Mouse (Mus musculus) ES-E14 (cell line): ENCODE results near the gene Nomo1. TPM values are rescaled to one million over a fixed set of nuclear protein-coding genes. Genes with fewer than 3 reads are reported as not detected.

ENCODE experiments used
- DNase-seq: peaks from one replicate; pipeline ENCODE4 v3.0.0-alpha.2; 2013; ENCODE audit warnings: low read depth, low spot score
- H3K27ac ChIP-seq: 2 replicates; pipeline ENCODE4 v1.5.1; 2012; ENCODE audit warnings: low read depth, mild to moderate bottlenecking, low read length, moderate library complexity, mixed read lengths; ENCODE audit not compliant: poor library complexity, insufficient read depth, severe bottlenecking
- H3K36me3 ChIP-seq: 2 replicates; pipeline ENCODE4 v1.6.1; 2012; ENCODE audit warnings: mild to moderate bottlenecking, low read length, moderate library complexity, mixed read lengths; ENCODE audit not compliant: control insufficient read depth, poor library complexity, insufficient read depth, severe bottlenecking
- H3K4me1 ChIP-seq, 2 experiments: fragments of 150-350 bp in 1 of 2; sonication (generic) in 1 of 2; 2 replicates each; pipeline ENCODE4 v1.6.1; 2012; ENCODE audit warnings: low read length in 2 of 2, mild to moderate bottlenecking in 1 of 2, mixed read lengths in 1 of 2; ENCODE audit not compliant: control insufficient read depth in 2 of 2, insufficient read depth in 2 of 2, poor library complexity in 1 of 2
- H3K4me3 ChIP-seq, 2 experiments: fragments of 150-350 bp in 1 of 2; sonication (generic) in 1 of 2; 2 replicates each; pipeline ENCODE4 v1.5.1; 2012; ENCODE audit warnings: low read length in 2 of 2, low read depth in 1 of 2, mild to moderate bottlenecking in 1 of 2, mixed read lengths in 1 of 2; ENCODE audit not compliant: insufficient read depth in 1 of 2, poor library complexity in 1 of 2, severe bottlenecking in 1 of 2
- H3K9ac ChIP-seq: 2 replicates; pipeline ENCODE4 v1.6.1; 2012; ENCODE audit warnings: low read depth, mild to moderate bottlenecking, low read length, mixed read lengths; ENCODE audit not compliant: poor library complexity, insufficient read depth, severe bottlenecking
- H3K9me3 ChIP-seq: fragments of 150-350 bp; sonication (generic); 2 replicates; pipeline ENCODE4 v1.6.1; 2012; ENCODE audit warnings: low read depth, mild to moderate bottlenecking, low read length; ENCODE audit not compliant: control insufficient read depth, insufficient read depth
- CHD2 ChIP-seq: IDR thresholded peaks from 2 replicates; pipeline ENCODE4 v1.6.1; 2014; ENCODE audit warnings: mild to moderate bottlenecking, low read depth, low read length, inconsistent platforms
- HCFC1 ChIP-seq: IDR thresholded peaks from 2 replicates; pipeline ENCODE4 v1.6.1; 2012; ENCODE audit warnings: low read length, inconsistent platforms, borderline replicate concordance; ENCODE audit not compliant: insufficient read depth
- MAFK ChIP-seq: IDR thresholded peaks from 2 replicates; pipeline ENCODE4 v1.6.1; 2014; ENCODE audit warnings: mild to moderate bottlenecking, low read depth, low read length, inconsistent platforms; ENCODE audit not compliant: insufficient read depth
- ZC3H11A ChIP-seq: IDR thresholded peaks from 2 replicates; pipeline ENCODE4 v1.6.1; 2012; ENCODE audit warnings: low read depth, mild to moderate bottlenecking, inconsistent platforms, low read length, borderline replicate concordance
- ZNF384 ChIP-seq: IDR thresholded peaks from 2 replicates; pipeline ENCODE4 v1.6.1; 2012; ENCODE audit warnings: low read depth, low read length, inconsistent platforms
- in situ Hi-C, 2 experiments: fragments of 600-800 bp; cut with MboI; formaldehyde crosslinking; loops; one replicate each; pipeline ENCODE4 v1.15.1; 2025; ENCODE audit warnings: low sequenced_read_pairs in 2 of 2, inconsistent platforms in 1 of 2; ENCODE audit not compliant: unreplicated experiment in 2 of 2
- total RNA-seq: library from RNA; depleted of rRNA; stranded (reverse); fragments of 300-350 nt; gene quantifications from 2 replicates; pipeline ENCODE4 v1.2.3, GENCODE M21; 2012

Gene Nomo1
- total RNA-seq, 1 experiment = 173 TPM

DNA sequence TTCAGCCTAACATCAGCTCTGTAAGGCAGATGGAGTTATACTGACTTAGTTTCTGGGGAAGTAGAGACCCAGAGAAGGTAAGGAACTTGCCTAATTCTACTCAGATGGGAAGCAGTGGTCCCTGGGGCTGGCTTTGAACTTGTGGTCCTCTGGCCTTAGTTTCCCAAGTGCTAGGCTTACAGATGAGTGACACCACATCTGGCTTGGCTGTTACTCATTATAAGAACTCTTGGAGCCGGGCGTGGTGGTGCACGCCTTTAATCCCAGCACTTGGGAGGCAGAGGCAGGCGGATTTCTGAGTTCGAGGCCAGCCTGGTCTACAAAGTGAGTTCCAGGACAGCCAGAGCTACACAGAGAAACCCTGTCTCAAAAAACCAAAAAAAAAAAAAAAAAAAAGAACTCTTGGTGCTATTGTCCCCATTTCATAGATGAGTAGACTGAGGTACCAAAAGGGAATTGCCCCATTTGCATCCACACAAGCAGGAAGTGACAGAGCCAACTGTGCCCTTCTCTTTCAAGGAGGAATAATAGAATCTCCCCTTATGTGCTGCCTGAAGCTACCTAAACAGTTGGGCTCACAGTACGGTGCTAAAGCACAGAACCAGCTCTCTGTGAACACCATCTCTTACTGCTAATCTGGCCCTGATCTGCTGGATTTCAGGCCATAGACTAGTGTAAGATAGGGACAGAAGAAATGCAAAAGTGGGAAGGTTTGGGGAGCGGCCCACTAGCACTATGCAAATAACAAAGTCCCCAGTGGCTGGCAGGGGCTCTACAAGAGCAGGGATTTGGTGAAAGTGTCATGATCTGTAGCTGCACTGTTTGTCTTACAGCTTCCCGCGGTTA, 4.0 kb upstream of the Nomo1 start:
- Histone ChIP-seq H3K9me3 (no peaks in the 10 kb centered on the region), H3K9ac (no peak overlapping the region), H3K36me3 (no peaks in the 10 kb centered on the region), H3K4me3 (peak overlapping the region; percentile 44 to 46; a peak in 3 of 4 replicates), H3K4me1 (peaks cover 0 to 8% of the 10 kb centered on the region in 2 experiments; a peak in 2 of 4 replicates), H3K27ac (no peak overlapping the region)
- in situ Hi-C loops = no loop called here
- TF ChIP-seq ZNF384 = no peak
- no peak for TF ChIP-seq CHD2
- TF ChIP-seq ZC3H11A = no peak
- TF ChIP-seq HCFC1 = no peak
- TF ChIP-seq MAFK = no peak
- DNase-seq = no peak

DNA sequence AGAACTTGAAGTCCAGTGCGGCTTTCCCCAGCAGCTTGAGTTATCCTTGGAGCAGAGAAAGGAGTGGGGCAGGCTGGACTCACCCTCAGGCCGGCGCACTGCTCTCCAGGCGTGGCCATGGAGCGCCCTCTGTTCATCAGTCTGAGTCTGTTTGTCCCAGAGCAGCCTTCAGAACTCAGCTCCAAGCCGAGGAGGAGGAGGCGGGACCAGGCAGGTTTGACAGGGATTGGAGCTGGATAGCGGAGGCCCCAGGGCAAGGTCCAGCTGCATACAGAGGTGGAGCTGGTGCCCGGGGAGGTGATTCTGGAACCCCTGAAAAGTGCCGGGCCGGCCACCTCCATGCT, 3.4 kb upstream of the Nomo1 start, which contains the start of gene Abcc6:
TSS of gene Abcc6 (minus strand) at position 158 of the 344 bp plus-strand sequence.
- no peak for DNase-seq
- H3K9ac ChIP-seq = no peak within 1 kb of the TSS
- peak within 1 kb of the TSS; percentile 44 to 46; a peak in 3 of 4 replicates for H3K4me3 ChIP-seq
- peaks cover 0 to 11% of the 10 kb centered on the region in 2 experiments; a peak in 2 of 4 replicates for H3K4me1 ChIP-seq
- H3K9me3 ChIP-seq = no peaks in the 10 kb centered on the region
- TF ChIP-seq HCFC1 (no peak), MAFK (no peak), ZNF384 (no peak), CHD2 (no peak), ZC3H11A (no peak)
- no peaks in the 10 kb centered on the region for H3K36me3 ChIP-seq
- in situ Hi-C loops = no loop called here
- no peak within 1 kb of the TSS for H3K27ac ChIP-seq

DNA sequence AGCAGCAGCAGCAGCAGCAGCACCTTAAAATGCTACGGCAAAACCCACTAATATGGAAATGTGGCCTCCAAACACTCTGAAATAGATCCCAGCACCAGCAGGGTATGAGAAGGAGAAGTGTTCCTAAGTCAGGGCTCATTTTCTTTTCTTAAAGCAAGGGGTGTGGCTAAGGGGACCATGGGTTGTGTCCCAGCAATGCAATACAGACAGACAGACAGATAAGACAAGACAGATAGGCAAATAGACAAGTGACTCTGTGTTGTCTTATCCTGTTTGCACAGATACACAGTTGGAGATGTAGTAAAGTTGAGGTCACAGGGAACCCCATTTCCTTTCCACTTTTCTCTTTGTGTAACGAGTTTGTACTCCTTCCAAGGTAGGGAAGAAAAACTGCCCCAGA, 2.4 kb upstream of the Nomo1 start:
- Histone ChIP-seq H3K9ac (no peak overlapping the region), H3K4me1 (peaks cover 0 to 11% of the 10 kb centered on the region in 2 experiments; a peak in 2 of 4 replicates), H3K4me3 (no peak overlapping the region), H3K36me3 (no peaks in the 10 kb centered on the region), H3K27ac (no peak overlapping the region), H3K9me3 (no peaks in the 10 kb centered on the region)
- no peak for TF ChIP-seq MAFK
- TF ChIP-seq ZC3H11A = no peak
- TF ChIP-seq HCFC1 = no peak
- TF ChIP-seq CHD2 = no peak
- no peak for TF ChIP-seq ZNF384
- in situ Hi-C loops = no loop called here
- no peak for DNase-seq

DNA sequence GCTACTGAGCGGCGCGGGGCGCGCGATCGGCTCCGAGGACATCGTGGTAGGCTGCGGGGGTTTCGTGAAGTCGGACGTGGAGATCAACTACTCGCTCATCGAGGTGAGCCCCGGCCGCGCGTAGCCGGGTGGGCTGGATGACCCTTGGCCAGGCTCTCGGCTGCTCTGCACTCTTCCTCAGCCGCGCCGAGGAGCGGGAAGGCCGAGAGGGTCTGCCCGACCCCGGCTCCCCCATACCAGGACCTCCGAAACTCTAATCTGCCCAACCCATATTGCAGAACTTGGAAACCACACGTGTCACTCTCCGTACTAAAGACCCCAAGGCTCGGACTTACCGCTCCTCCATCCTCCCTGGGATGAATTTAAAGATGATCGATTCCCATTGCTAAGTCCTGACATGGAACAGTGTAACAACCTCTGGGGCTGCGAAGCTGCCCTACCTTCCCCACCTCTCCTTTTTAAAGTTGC, 406 bp downstream of the Nomo1 start:
- peak overlapping the region; percentile 96 to 97 for H3K4me3 ChIP-seq
- H3K9me3 ChIP-seq = no peaks in the 10 kb centered on the region
- peaks cover 0 to 11% of the 10 kb centered on the region in 2 experiments; a peak in 2 of 4 replicates for H3K4me1 ChIP-seq
- TF ChIP-seq ZC3H11A (no peak), HCFC1 (no peak), ZNF384 (no peak), MAFK (no peak), CHD2 (no peak)
- H3K36me3 ChIP-seq = peaks cover 6% of the 10 kb centered on the region; the same call in 1 of the 2 replicates
- DNase-seq = no peak
- H3K27ac ChIP-seq = no peak overlapping the region
- in situ Hi-C loops = no loop called here
- H3K9ac ChIP-seq = peak overlapping the region; percentile 97
